Mouse (Mus musculus) lung, postnatal 0 days (tissue): Measurements from ENCODE around the gene Crabp2. TPM values are rescaled to one million over a fixed set of nuclear protein-coding genes. Genes with fewer than 3 reads are reported as not detected.

Experiments used
- ATAC-seq: fragments of 200-750 bp; cut with Nextera tagmentation; 2 replicates; pipeline ENCODE4 v1.8.0; 2017; ENCODE audit warnings: moderate library complexity
- DNase-seq: peaks from one replicate; pipeline ENCODE4 v3.0.0-alpha.2; 2016; ENCODE audit warnings: low spot score
- H3K27ac ChIP-seq: fragments of 300-500 bp; sonication (generic); 2 replicates; pipeline ENCODE4 v1.5.1; 2014; ENCODE audit warnings: antibody characterized with exemption, mild to moderate bottlenecking, low read length, mixed read lengths
- H3K27me3 ChIP-seq: fragments of 300-500 bp; sonication (generic); replicated peaks from 2 replicates; pipeline ENCODE4 v1.6.1; 2014; ENCODE audit warnings: low read length, mixed read lengths; ENCODE audit not compliant: insufficient read depth
- H3K36me3 ChIP-seq: fragments of 300-500 bp; sonication (generic); 2 replicates; pipeline ENCODE4 v1.6.1; 2014; ENCODE audit warnings: low read length, mixed read lengths; ENCODE audit not compliant: insufficient read depth
- H3K4me1 ChIP-seq: fragments of 300-500 bp; sonication (generic); 2 replicates; pipeline ENCODE4 v1.6.1; 2014; ENCODE audit warnings: antibody characterized with exemption, low read depth, low read length, mixed read lengths; ENCODE audit not compliant: insufficient read depth
- H3K4me2 ChIP-seq: fragments of 300-500 bp; sonication (generic); replicated peaks from 2 replicates; pipeline ENCODE4 v1.6.1; 2014; ENCODE audit warnings: low read depth, mild to moderate bottlenecking, low read length, moderate library complexity, mixed read lengths
- H3K4me3 ChIP-seq: fragments of 300-500 bp; sonication (generic); 2 replicates; pipeline ENCODE4 v1.5.1; 2014; ENCODE audit warnings: low read depth, low read length
- H3K9ac ChIP-seq: fragments of 300-500 bp; sonication (generic); replicated peaks from 2 replicates; pipeline ENCODE4 v1.6.1; 2014; ENCODE audit warnings: low read depth, mild to moderate bottlenecking
- H3K9me3 ChIP-seq: fragments of 300-500 bp; sonication (generic); 2 replicates; pipeline ENCODE4 v1.6.1; 2016; ENCODE audit warnings: low read length, mixed read lengths
- CTCF ChIP-seq: IDR thresholded peaks from 2 replicates; pipeline ENCODE4 v1.5.1; 2016; ENCODE audit warnings: antibody characterized with exemption, mild to moderate bottlenecking
- EP300 ChIP-seq: IDR thresholded peaks from 2 replicates; pipeline ENCODE4 v1.6.1; 2016; ENCODE audit warnings: antibody characterized with exemption, mild to moderate bottlenecking, control low read depth
- WGBS: fragments of 180-500 bp; shearing (Covaris S2); extraction: QIAGEN DNeasy Blood & Tissue Kit; methylation state at CpG from one replicate; pipeline ENCODE4 v1.1.7; 2014; 5-methylcytosine and 5-hydroxymethylcytosine counted together
- polyA plus RNA-seq: library from polyadenylated mRNA; unstranded; fragments of >200 nt; fragmentation: Nextera tagmentation; extraction: Ambion mirVana; gene quantifications from 2 replicates; pipeline ENCODE4 v1.2.1, GENCODE M21; 2015

Crabp2 gene
- polyA plus RNA-seq, 1 experiment from 2014 or later = 0.21 TPM

- Histone ChIP-seq H3K4me1 (peaks cover 16% of the 10 kb centered on the region), H3K9me3 (no peaks in the 10 kb centered on the region), H3K27ac (no peak within 1 kb of the TSS), H3K9ac (no peak within 1 kb of the TSS), H3K4me3 (peak within 1 kb of the TSS; percentile 26; the same call in 1 of the 2 replicates), H3K27me3 (peaks cover 58% of the 10 kb centered on the region), H3K4me2 (peak within 1 kb of the TSS; percentile 56), H3K36me3 (no peaks in the 10 kb centered on the region)
- DNase-seq (no peak), ATAC-seq (no peak)
- TF ChIP-seq CTCF (peak; percentile 18; the same call in 1 of the 2 replicates), EP300 (no peak)
- 4% methylated on average over 29 of the region's 39 CpGs for WGBS
Measured at GRCm38 (mm10) chr3:88000181-88000580, 51.7 kb downstream of the Crabp2 start, which contains the start of gene Bcan. TSS of gene Bcan (minus strand) at chr3:88000230.

- DNase-seq (no peak), ATAC-seq (no peak)
- Histone ChIP-seq H3K4me1 (peaks cover 16% of the 10 kb centered on the region), H3K9me3 (no peaks in the 10 kb centered on the region), H3K36me3 (no peaks in the 10 kb centered on the region), H3K27ac (no peak overlapping the region), H3K4me3 (peak overlapping the region; percentile 26; the same call in 1 of the 2 replicates), H3K4me2 (no peak overlapping the region), H3K27me3 (peaks cover 54% of the 10 kb centered on the region), H3K9ac (no peak overlapping the region)
- TF ChIP-seq EP300 (no peak), CTCF (no peak)
- WGBS = 16% methylated on average over 11 of the region's 11 CpGs
Measured at GRCm38 (mm10) chr3:88000816-88001595, 52.5 kb downstream of the Crabp2 start.

- Histone ChIP-seq H3K9ac (no peak overlapping the region), H3K27me3 (peaks cover 40% of the 10 kb centered on the region), H3K36me3 (no peaks in the 10 kb centered on the region), H3K27ac (no peak overlapping the region), H3K9me3 (no peaks in the 10 kb centered on the region), H3K4me1 (peaks cover 10% of the 10 kb centered on the region; the same call in 1 of the 2 replicates), H3K4me2 (no peak overlapping the region), H3K4me3 (no peak overlapping the region)
- no peak for TF ChIP-seq EP300
- TF ChIP-seq CTCF = peak; percentile 30
- WGBS = 2% methylated on average over 16 of the region's 17 CpGs
- ATAC-seq (peak; percentile 75), DNase-seq (peak; percentile 62)
Measured at GRCm38 (mm10) chr3:88002291-88002976, 54.0 kb downstream of the Crabp2 start.

Other genes starting within 250 kb of the Crabp2 start
- gene Lrrc71, start 200.0 kb upstream of the Crabp2 start, polyA plus RNA-seq = 8.9 and 9.3 TPM in 2 replicates
- 4.1 and 4.2 TPM in 2 replicates for gene Ntrk1, start 153.5 kb upstream of the Crabp2 start, polyA plus RNA-seq
- gene Insrr, start 151.7 kb upstream of the Crabp2 start, polyA plus RNA-seq = 0.02 and 0.12 TPM in 2 replicates
- 20.8 and 21.4 TPM in 2 replicates for gene Pear1, start 124.4 kb upstream of the Crabp2 start, polyA plus RNA-seq
- gene Sh2d2a, start 101.9 kb upstream of the Crabp2 start, polyA plus RNA-seq = 0.25 and 0.29 TPM in 2 replicates
- 9.7 and 9.8 TPM in 2 replicates for gene Prcc, start 63.1 kb upstream of the Crabp2 start, polyA plus RNA-seq
- gene Hdgf, start 42.3 kb upstream of the Crabp2 start, polyA plus RNA-seq = 186 and 199 TPM in 2 replicates
- gene Mrpl24, start 29.2 kb upstream of the Crabp2 start, polyA plus RNA-seq = 61.6 and 66.6 TPM in 2 replicates
- gene Isg20l2, start 18.4 kb upstream of the Crabp2 start, polyA plus RNA-seq = 22.5 and 24.9 TPM in 2 replicates
- 10.8 and 11.2 TPM in 2 replicates for gene Rrnad1, start 17.9 kb upstream of the Crabp2 start, polyA plus RNA-seq
- 22.2 and 30.7 TPM in 2 replicates for gene Nes, start 22.4 kb downstream of the Crabp2 start, polyA plus RNA-seq
- 0.33 and 0.56 TPM in 2 replicates for gene Bcan, start 51.6 kb downstream of the Crabp2 start, polyA plus RNA-seq
- gene Hapln2, start 78.9 kb downstream of the Crabp2 start, polyA plus RNA-seq = not detected in 2 replicates
- gene Gpatch4, start 94.4 kb downstream of the Crabp2 start, polyA plus RNA-seq = 8.0 and 10.8 TPM in 2 replicates
- 180 and 186 TPM in 2 replicates for gene Naxe, start 109.8 kb downstream of the Crabp2 start, polyA plus RNA-seq
- not detected in 2 replicates for gene Ttc24, start 129.6 kb downstream of the Crabp2 start, polyA plus RNA-seq
- 0.92 and 1.6 TPM in 2 replicates for gene Iqgap3, start 133.3 kb downstream of the Crabp2 start, polyA plus RNA-seq
- gene Mef2d, start 193.7 kb downstream of the Crabp2 start, polyA plus RNA-seq = 14.4 and 15.4 TPM in 2 replicates